Mouse (Mus musculus): ENCODE measurements at regions not wholly inside any gene's neighbourhood (a gene's known extent, or its start where the extent isn't known, plus 50 kb on each side); places are given as distances from the start of the nearest gene placed in this dataset.

- H3K9me3 ChIP-seq (ENCODE audit: control insufficient read depth, low read length), result peaks cover 15% of the 10 kb centered on the region
- H3K4me1 ChIP-seq (ENCODE audit: control insufficient read depth), result no peaks in the 10 kb centered on the region
- no peak overlapping the region for H3K4me3 ChIP-seq (replicated peaks)
Observed at GRCm38 (mm10) chr17:67569865-67570264, 62.7 kb downstream of the Lrrc30 start.

GRCm38 (mm10) chr17:67566216-67566615 is 66.3 kb downstream of the Lrrc30 start:
- Histone ChIP-seq H3K9me3 (ENCODE audit: control insufficient read depth, low read length) (no peaks in the 10 kb centered on the region; the same call in 1 of the 2 replicates), H3K36me3 (ENCODE audit: control insufficient read depth) (no peaks in the 10 kb centered on the region), H3K27me3 (ENCODE audit: control insufficient read depth) (no peaks in the 10 kb centered on the region), H3K4me3 (replicated peaks) (no peak overlapping the region), H3K4me1 (ENCODE audit: control insufficient read depth) (no peaks in the 10 kb centered on the region)
- no peak for TF ChIP-seq TAL1 (IDR thresholded peaks at IDR 0.05; ENCODE audit: low read length)
- TF ChIP-seq GATA1 (IDR thresholded peaks at IDR 0.05; ENCODE audit: low read length), result no peak

More at GRCm38 (mm10) chr17:67569865-67570264, 62.7 kb downstream of the Lrrc30 start:
- Histone ChIP-seq H3K27me3 (ENCODE audit: control insufficient read depth) (no peaks in the 10 kb centered on the region), H3K36me3 (ENCODE audit: control insufficient read depth) (no peaks in the 10 kb centered on the region)
- no peak for TF ChIP-seq GATA1 (IDR thresholded peaks at IDR 0.05; ENCODE audit: low read length)
- TF ChIP-seq TAL1 (IDR thresholded peaks at IDR 0.05; ENCODE audit: low read length), result no peak

- Histone ChIP-seq H3K9me3 (ENCODE audit: control insufficient read depth, low read length) (no peaks in the 10 kb centered on the region; the same call in 1 of the 2 replicates), H3K36me3 (ENCODE audit: control insufficient read depth) (no peaks in the 10 kb centered on the region), H3K4me3 (replicated peaks) (no peak overlapping the region), H3K27me3 (ENCODE audit: control insufficient read depth) (no peaks in the 10 kb centered on the region), H3K4me1 (ENCODE audit: control insufficient read depth) (no peaks in the 10 kb centered on the region)
- TF ChIP-seq TAL1 (IDR thresholded peaks at IDR 0.05; ENCODE audit: low read length) (no peak), GATA1 (IDR thresholded peaks at IDR 0.05; ENCODE audit: low read length) (no peak)
Observed at GRCm38 (mm10) chr17:67565746-67566145, 66.8 kb downstream of the Lrrc30 start.

GRCm38 (mm10) chr17:67564845-67565244 is 67.7 kb downstream of the Lrrc30 start:
- TF ChIP-seq TAL1 (IDR thresholded peaks at IDR 0.05; ENCODE audit: low read length), result no peak

GRCm38 (mm10) chr17:67563036-67563435 is 69.5 kb downstream of the Lrrc30 start:
- H3K36me3 ChIP-seq (ENCODE audit: control insufficient read depth), result no peaks in the 10 kb centered on the region
- no peak overlapping the region for H3K4me3 ChIP-seq (replicated peaks)
- H3K4me1 ChIP-seq (ENCODE audit: control insufficient read depth), result no peaks in the 10 kb centered on the region
- no peaks in the 10 kb centered on the region; the same call in 1 of the 2 replicates for H3K9me3 ChIP-seq (ENCODE audit: control insufficient read depth, low read length)
- no peak for TF ChIP-seq TAL1 (IDR thresholded peaks at IDR 0.05; ENCODE audit: low read length)
- TF ChIP-seq GATA1 (IDR thresholded peaks at IDR 0.05; ENCODE audit: low read length), result no peak
- no peaks in the 10 kb centered on the region for H3K27me3 ChIP-seq (ENCODE audit: control insufficient read depth)

More at GRCm38 (mm10) chr17:67564845-67565244, 67.7 kb downstream of the Lrrc30 start:
- no peaks in the 10 kb centered on the region for H3K27me3 ChIP-seq (ENCODE audit: control insufficient read depth)
- no peaks in the 10 kb centered on the region for H3K4me1 ChIP-seq (ENCODE audit: control insufficient read depth)
- no peaks in the 10 kb centered on the region; the same call in 1 of the 2 replicates for H3K9me3 ChIP-seq (ENCODE audit: control insufficient read depth, low read length)
- H3K4me3 ChIP-seq (replicated peaks), result no peak overlapping the region
- H3K36me3 ChIP-seq (ENCODE audit: control insufficient read depth), result no peaks in the 10 kb centered on the region

GRCm38 (mm10) chr17:67561802-67562201 is 70.7 kb downstream of the Lrrc30 start:
- Histone ChIP-seq H3K36me3 (ENCODE audit: control insufficient read depth) (no peaks in the 10 kb centered on the region), H3K4me3 (replicated peaks) (no peak overlapping the region), H3K9me3 (ENCODE audit: control insufficient read depth, low read length) (no peaks in the 10 kb centered on the region; the same call in 1 of the 2 replicates), H3K27me3 (ENCODE audit: control insufficient read depth) (no peaks in the 10 kb centered on the region), H3K4me1 (ENCODE audit: control insufficient read depth) (no peaks in the 10 kb centered on the region)
- no peak for TF ChIP-seq TAL1 (IDR thresholded peaks at IDR 0.05; ENCODE audit: low read length)

GRCm38 (mm10) chr17:67557351-67557870 is 75.1 kb downstream of the Lrrc30 start:
- no peaks in the 10 kb centered on the region for H3K36me3 ChIP-seq (ENCODE audit: control insufficient read depth)
- no peak for TF ChIP-seq TAL1 (IDR thresholded peaks at IDR 0.05; ENCODE audit: low read length)
- H3K4me3 ChIP-seq (replicated peaks), result no peak overlapping the region
- no peaks in the 10 kb centered on the region for H3K4me1 ChIP-seq (ENCODE audit: control insufficient read depth)
- no peaks in the 10 kb centered on the region for H3K27me3 ChIP-seq (ENCODE audit: control insufficient read depth)
- H3K9me3 ChIP-seq (ENCODE audit: control insufficient read depth, low read length), result peaks cover 9% of the 10 kb centered on the region

- H3K9me3 ChIP-seq (ENCODE audit: control insufficient read depth, low read length), result peaks cover 37% of the 10 kb centered on the region
Observed at GRCm38 (mm10) chr17:67552581-67553139, 79.9 kb downstream of the Lrrc30 start.

GRCm38 (mm10) chr17:67548966-67549700 is 83.4 kb downstream of the Lrrc30 start:
- no peak overlapping the region for H3K4me3 ChIP-seq (replicated peaks)
- H3K36me3 ChIP-seq (ENCODE audit: control insufficient read depth), result no peaks in the 10 kb centered on the region
- H3K9me3 ChIP-seq (ENCODE audit: control insufficient read depth, low read length), result peaks cover 57% of the 10 kb centered on the region

More at GRCm38 (mm10) chr17:67552581-67553139, 79.9 kb downstream of the Lrrc30 start:
- TF ChIP-seq GATA1 (IDR thresholded peaks at IDR 0.05; ENCODE audit: low read length), result no peak
- no peak for TF ChIP-seq TAL1 (IDR thresholded peaks at IDR 0.05; ENCODE audit: low read length)
- H3K4me3 ChIP-seq (replicated peaks), result no peak overlapping the region
- H3K27me3 ChIP-seq (ENCODE audit: control insufficient read depth), result no peaks in the 10 kb centered on the region; the same call in 1 of the 2 replicates
- no peaks in the 10 kb centered on the region for H3K4me1 ChIP-seq (ENCODE audit: control insufficient read depth)
- H3K36me3 ChIP-seq (ENCODE audit: control insufficient read depth), result no peaks in the 10 kb centered on the region

More at GRCm38 (mm10) chr17:67548966-67549700, 83.4 kb downstream of the Lrrc30 start:
- H3K4me1 ChIP-seq (ENCODE audit: control insufficient read depth), result no peaks in the 10 kb centered on the region
- TF ChIP-seq GATA1 (IDR thresholded peaks at IDR 0.05; ENCODE audit: low read length) (no peak), TAL1 (IDR thresholded peaks at IDR 0.05; ENCODE audit: low read length) (no peak)
- no peaks in the 10 kb centered on the region; the same call in 1 of the 2 replicates for H3K27me3 ChIP-seq (ENCODE audit: control insufficient read depth)

All from erythroblast, embryonic 14.5 days (primary cell).